Mouse (Mus musculus): Measurements from ENCODE around the gene Zmat3. TPM values are rescaled to one million over a fixed set of nuclear protein-coding genes. Genes with fewer than 3 reads are reported as not detected.

Zmat3 gene
- polyA plus RNA-seq, 1 experiment from 2014 or later: 5.9 TPM

DNA sequence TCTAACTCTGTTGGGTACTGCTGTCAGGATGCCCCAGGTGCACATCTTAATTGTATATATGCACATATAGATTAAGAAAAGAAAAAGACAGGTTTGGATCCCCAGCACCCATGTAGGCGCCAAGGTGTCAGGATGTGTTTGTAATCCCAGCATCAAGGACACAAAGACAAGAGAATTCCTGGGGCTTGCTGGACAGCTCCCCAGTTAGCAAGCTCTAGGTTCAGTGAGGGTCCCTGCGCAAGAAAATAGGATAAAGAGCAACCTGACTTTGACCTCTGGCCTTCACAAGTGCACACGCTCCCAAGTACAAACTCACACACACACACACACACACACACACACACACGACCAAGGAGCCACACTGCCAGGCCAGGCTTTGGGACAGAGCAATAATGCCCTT lies 73.8 kb downstream of the Zmat3 start:
- no peaks in the 10 kb centered on the region for H3K4me1 ChIP-seq (ENCODE audit: control insufficient read depth, insufficient read depth, low read length)
- no peak for DNase-seq (ENCODE audit: low spot score)
- H3K27ac ChIP-seq (replicated peaks; ENCODE audit: low read depth, low read length): no peak overlapping the region
- H3K4me3 ChIP-seq (ENCODE audit: low read depth, low read length): no peak overlapping the region
- ATAC-seq (ENCODE audit: insufficient number of reproducible peaks, low FRiP score, low TSS enrichment, low read depth): no peak
- H3K36me3 ChIP-seq (ENCODE audit: control insufficient read depth, insufficient read depth, low read length): no peaks in the 10 kb centered on the region
- H3K9me3 ChIP-seq (ENCODE audit: control insufficient read depth, low read length): no peaks in the 10 kb centered on the region
- H3K27me3 ChIP-seq (ENCODE audit: control insufficient read depth, insufficient read depth, low read length): no peaks in the 10 kb centered on the region
- H3K4me2 ChIP-seq (ENCODE audit: low read depth, severe bottlenecking): no peak overlapping the region
- H3K9ac ChIP-seq (ENCODE audit: low read length): no peak overlapping the region
- 45% methylated on average over 4 of the region's 4 CpGs for WGBS

Other genes starting within 250 kb of the Zmat3 start
- gene Pik3ca, start 31.7 kb upstream of the Zmat3 start, polyA plus RNA-seq (2014; fragmentation: Nextera tagmentation; extraction: Ambion mirVana): 16.1 and 16.9 TPM in 2 replicates
- gene Kcnmb3, start 126.2 kb upstream of the Zmat3 start, polyA plus RNA-seq (2014; fragmentation: Nextera tagmentation; extraction: Ambion mirVana): 0.28 TPM in 1 of 2 replicates, not detected in the other
- 49.0 and 52.1 TPM in 2 replicates for gene Zfp639, start 144.2 kb upstream of the Zmat3 start, polyA plus RNA-seq (2014; fragmentation: Nextera tagmentation; extraction: Ambion mirVana)
- gene Mfn1, start 163.5 kb upstream of the Zmat3 start, polyA plus RNA-seq (2014; fragmentation: Nextera tagmentation; extraction: Ambion mirVana): 28.3 and 29.3 TPM in 2 replicates